Mouse (Mus musculus): ENCODE results near the gene Mms22l. TPM values are rescaled to one million over a fixed set of nuclear protein-coding genes. Genes with fewer than 3 reads are reported as not detected.

Gene Mms22l
- polyA plus RNA-seq, 1 experiment from 2014 or later: 22.7 TPM

- H3K9ac ChIP-seq (ENCODE audit: low read depth, low read length): no peak overlapping the region
- 71% methylated on average over 1 of the region's 1 CpGs for WGBS
- H3K4me3 ChIP-seq (ENCODE audit: low read depth, low read length): no peak overlapping the region
- H3K27ac ChIP-seq (replicated peaks; ENCODE audit: low read depth, low read length): no peak overlapping the region
- H3K27me3 ChIP-seq (replicated peaks; ENCODE audit: control insufficient read depth, insufficient read depth, low read length): no peaks in the 10 kb centered on the region
- H3K4me1 ChIP-seq (ENCODE audit: control insufficient read depth, insufficient read depth, low read length): no peaks in the 10 kb centered on the region
- DNase-seq (ENCODE audit: low spot score) (no peak), ATAC-seq (ENCODE audit: low read depth) (no peak)
- no peaks in the 10 kb centered on the region for H3K9me3 ChIP-seq (ENCODE audit: control insufficient read depth, low read length)
- peaks cover 28% of the 10 kb centered on the region for H3K36me3 ChIP-seq (ENCODE audit: control insufficient read depth, insufficient read depth, low read length)
- no peak overlapping the region for H3K4me2 ChIP-seq (ENCODE audit: low read depth, low read length)
Observed at GRCm38 (mm10) chr4:24598637-24599036, 102.4 kb downstream of the Mms22l start.

- Histone ChIP-seq H3K9me3 (ENCODE audit: control insufficient read depth, low read length) (no peaks in the 10 kb centered on the region), H3K36me3 (ENCODE audit: control insufficient read depth, insufficient read depth, low read length) (peaks cover 40% of the 10 kb centered on the region), H3K27ac (replicated peaks; ENCODE audit: low read depth, low read length) (no peak overlapping the region), H3K27me3 (replicated peaks; ENCODE audit: control insufficient read depth, insufficient read depth, low read length) (no peaks in the 10 kb centered on the region), H3K4me2 (ENCODE audit: low read depth, low read length) (no peak overlapping the region), H3K4me3 (ENCODE audit: low read depth, low read length) (no peak overlapping the region), H3K9ac (ENCODE audit: low read depth, low read length) (no peak overlapping the region), H3K4me1 (ENCODE audit: control insufficient read depth, insufficient read depth, low read length) (no peaks in the 10 kb centered on the region)
- no peak for DNase-seq (ENCODE audit: low spot score)
- WGBS: 88% methylated on average over 6 of the region's 6 CpGs
- ATAC-seq (ENCODE audit: low read depth): no peak
Observed at GRCm38 (mm10) chr4:24601711-24602110, 105.5 kb downstream of the Mms22l start.

GRCm38 (mm10) chr4:24609085-24609484 lies 112.8 kb downstream of the Mms22l start:
- DNase-seq (ENCODE audit: low spot score) (no peak), ATAC-seq (ENCODE audit: low read depth) (no peak)
- Histone ChIP-seq H3K9me3 (ENCODE audit: control insufficient read depth, low read length) (no peaks in the 10 kb centered on the region), H3K4me1 (ENCODE audit: control insufficient read depth, insufficient read depth, low read length) (no peaks in the 10 kb centered on the region), H3K36me3 (ENCODE audit: control insufficient read depth, insufficient read depth, low read length) (peaks cover 12% of the 10 kb centered on the region; the same call in 1 of the 2 replicates), H3K27ac (replicated peaks; ENCODE audit: low read depth, low read length) (no peak overlapping the region), H3K9ac (ENCODE audit: low read depth, low read length) (no peak overlapping the region), H3K4me2 (ENCODE audit: low read depth, low read length) (no peak overlapping the region), H3K4me3 (ENCODE audit: low read depth, low read length) (no peak overlapping the region), H3K27me3 (replicated peaks; ENCODE audit: control insufficient read depth, insufficient read depth, low read length) (no peaks in the 10 kb centered on the region)
- 90% methylated on average over 3 of the region's 3 CpGs for WGBS

- WGBS: 98% methylated on average over 2 of the region's 2 CpGs
- Histone ChIP-seq H3K9me3 (ENCODE audit: control insufficient read depth, low read length) (no peaks in the 10 kb centered on the region), H3K36me3 (ENCODE audit: control insufficient read depth, insufficient read depth, low read length) (peaks cover 12% of the 10 kb centered on the region; the same call in 1 of the 2 replicates), H3K27ac (replicated peaks; ENCODE audit: low read depth, low read length) (no peak overlapping the region), H3K4me1 (ENCODE audit: control insufficient read depth, insufficient read depth, low read length) (no peaks in the 10 kb centered on the region), H3K9ac (ENCODE audit: low read depth, low read length) (no peak overlapping the region), H3K4me2 (ENCODE audit: low read depth, low read length) (no peak overlapping the region), H3K27me3 (replicated peaks; ENCODE audit: control insufficient read depth, insufficient read depth, low read length) (no peaks in the 10 kb centered on the region), H3K4me3 (ENCODE audit: low read depth, low read length) (no peak overlapping the region)
- DNase-seq (ENCODE audit: low spot score) (no peak), ATAC-seq (ENCODE audit: low read depth) (no peak)
Observed at GRCm38 (mm10) chr4:24609564-24609963, 113.3 kb downstream of the Mms22l start.

GRCm38 (mm10) chr4:24620005-24620404 lies 123.8 kb downstream of the Mms22l start:
- WGBS: 56% methylated on average over 6 of the region's 6 CpGs
- H3K9ac ChIP-seq (ENCODE audit: low read depth, low read length): no peak overlapping the region

GRCm38 (mm10) chr4:24620440-24620839 lies 124.2 kb downstream of the Mms22l start:
- Histone ChIP-seq H3K27ac (replicated peaks; ENCODE audit: low read depth, low read length) (no peak overlapping the region), H3K9ac (ENCODE audit: low read depth, low read length) (no peak overlapping the region), H3K4me1 (ENCODE audit: control insufficient read depth, insufficient read depth, low read length) (no peaks in the 10 kb centered on the region), H3K36me3 (ENCODE audit: control insufficient read depth, insufficient read depth, low read length) (no peaks in the 10 kb centered on the region), H3K4me3 (ENCODE audit: low read depth, low read length) (no peak overlapping the region), H3K4me2 (ENCODE audit: low read depth, low read length) (no peak overlapping the region), H3K27me3 (replicated peaks; ENCODE audit: control insufficient read depth, insufficient read depth, low read length) (no peaks in the 10 kb centered on the region), H3K9me3 (ENCODE audit: control insufficient read depth, low read length) (no peaks in the 10 kb centered on the region)
- no peak; the same call in 1 of the 2 replicates for ATAC-seq (ENCODE audit: low read depth)
- DNase-seq (ENCODE audit: low spot score): peak; percentile 33
- WGBS: 76% methylated on average over 5 of the region's 5 CpGs

More at GRCm38 (mm10) chr4:24620005-24620404, 123.8 kb downstream of the Mms22l start:
- ATAC-seq (ENCODE audit: low read depth) (peak; percentile 87), DNase-seq (ENCODE audit: low spot score) (peak; percentile 79)
- H3K9me3 ChIP-seq (ENCODE audit: control insufficient read depth, low read length): no peaks in the 10 kb centered on the region
- no peak overlapping the region for H3K27ac ChIP-seq (replicated peaks; ENCODE audit: low read depth, low read length)
- no peaks in the 10 kb centered on the region for H3K36me3 ChIP-seq (ENCODE audit: control insufficient read depth, insufficient read depth, low read length)
- no peak overlapping the region for H3K4me2 ChIP-seq (ENCODE audit: low read depth, low read length)
- no peak overlapping the region for H3K4me3 ChIP-seq (ENCODE audit: low read depth, low read length)
- H3K4me1 ChIP-seq (ENCODE audit: control insufficient read depth, insufficient read depth, low read length): no peaks in the 10 kb centered on the region
- no peaks in the 10 kb centered on the region for H3K27me3 ChIP-seq (replicated peaks; ENCODE audit: control insufficient read depth, insufficient read depth, low read length)

- Histone ChIP-seq H3K4me2 (ENCODE audit: low read depth, low read length) (no peak overlapping the region), H3K4me3 (ENCODE audit: low read depth, low read length) (no peak overlapping the region), H3K27me3 (replicated peaks; ENCODE audit: control insufficient read depth, insufficient read depth, low read length) (no peaks in the 10 kb centered on the region), H3K4me1 (ENCODE audit: control insufficient read depth, insufficient read depth, low read length) (0 out of 2 replicates have a peak, but pooled peaks cover 2% of the 10 kb centered on the region), H3K27ac (replicated peaks; ENCODE audit: low read depth, low read length) (no peak overlapping the region; the same call in 1 of the 2 replicates), H3K9ac (ENCODE audit: low read depth, low read length) (no peak overlapping the region), H3K9me3 (ENCODE audit: control insufficient read depth, low read length) (no peaks in the 10 kb centered on the region), H3K36me3 (ENCODE audit: control insufficient read depth, insufficient read depth, low read length) (no peaks in the 10 kb centered on the region)
- no peak for ATAC-seq (ENCODE audit: low read depth)
- WGBS: 55% methylated on average over 9 of the region's 9 CpGs
- peak; percentile 41 for DNase-seq (ENCODE audit: low spot score)
Observed at GRCm38 (mm10) chr4:24621422-24622187, 125.4 kb downstream of the Mms22l start.

GRCm38 (mm10) chr4:24625951-24626584 lies 129.8 kb downstream of the Mms22l start:
- Histone ChIP-seq H3K4me3 (ENCODE audit: low read depth, low read length) (no peak overlapping the region), H3K36me3 (ENCODE audit: control insufficient read depth, insufficient read depth, low read length) (no peaks in the 10 kb centered on the region), H3K4me1 (ENCODE audit: control insufficient read depth, insufficient read depth, low read length) (peaks cover 8% of the 10 kb centered on the region; the same call in 1 of the 2 replicates), H3K27ac (replicated peaks; ENCODE audit: low read depth, low read length) (no peak overlapping the region), H3K27me3 (replicated peaks; ENCODE audit: control insufficient read depth, insufficient read depth, low read length) (no peaks in the 10 kb centered on the region), H3K9ac (ENCODE audit: low read depth, low read length) (no peak overlapping the region), H3K4me2 (ENCODE audit: low read depth, low read length) (no peak overlapping the region), H3K9me3 (ENCODE audit: control insufficient read depth, low read length) (no peaks in the 10 kb centered on the region)
- peak; percentile 34; the same call in 1 of the 2 replicates for ATAC-seq (ENCODE audit: low read depth)
- 61% methylated on average over 13 of the region's 13 CpGs for WGBS
- peak; percentile 40 for DNase-seq (ENCODE audit: low spot score)

All from embryonic facial prominence, embryonic 14.5 days (tissue).